Mouse (Mus musculus): ENCODE measurements around the gene Pde4b. TPM values are rescaled to one million over a fixed set of nuclear protein-coding genes. Genes with fewer than 3 reads are reported as not detected.

Pde4b gene
- polyA plus RNA-seq, 1 experiment from 2014 or later = 4.2 TPM

DNA sequence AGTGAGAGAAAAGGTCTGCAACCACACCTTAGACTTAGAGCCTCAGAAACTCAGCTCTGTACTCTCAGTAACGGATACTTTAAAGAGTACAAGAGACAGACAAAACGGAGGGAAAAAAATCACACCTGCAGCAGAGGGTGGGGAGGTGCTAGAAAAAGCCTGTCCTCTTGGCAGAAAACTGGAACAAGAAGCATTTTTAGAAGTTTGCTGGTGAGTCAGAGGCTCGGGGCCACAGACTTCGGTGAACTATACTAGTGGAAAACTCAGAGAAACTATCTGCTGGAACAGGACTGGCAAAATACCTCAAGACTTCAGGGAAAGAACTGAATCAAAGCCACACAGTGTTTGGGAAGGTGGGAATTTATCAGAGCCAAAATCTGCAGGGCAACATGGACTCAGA is 457.9 kb downstream of the Pde4b start:
- H3K27ac ChIP-seq = no peak overlapping the region
- no peak for ATAC-seq
- H3K9ac ChIP-seq = no peak overlapping the region
- H3K27me3 ChIP-seq (replicated peaks) = no peaks in the 10 kb centered on the region
- no peak overlapping the region for H3K4me2 ChIP-seq
- H3K4me1 ChIP-seq = no peaks in the 10 kb centered on the region
- WGBS (ENCODE audit: insufficient replicate concordance) = 74% methylated on average over 4 of the region's 4 CpGs
- H3K4me3 ChIP-seq = no peak overlapping the region
- no peaks in the 10 kb centered on the region for H3K36me3 ChIP-seq
- no peaks in the 10 kb centered on the region for H3K9me3 ChIP-seq (replicated peaks)

DNA sequence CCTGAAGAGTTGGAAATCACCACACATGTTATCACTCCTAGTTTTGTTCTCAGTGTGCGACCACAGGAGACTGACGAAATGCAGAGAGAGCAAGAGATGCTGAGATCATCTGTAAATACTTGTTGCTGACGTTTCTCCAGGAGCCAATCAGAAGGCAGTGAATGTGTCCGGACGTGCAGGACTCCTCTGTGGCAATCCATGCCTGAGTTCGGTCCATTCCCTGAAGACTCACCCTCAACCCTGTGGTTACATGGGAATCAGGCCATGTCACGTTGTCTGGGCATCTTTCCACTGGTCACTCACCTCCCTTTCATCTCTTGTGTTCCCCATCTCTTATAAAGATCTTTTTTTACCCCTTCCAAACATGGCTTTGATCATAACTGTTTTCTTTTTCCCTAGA is 468.2 kb downstream of the Pde4b start:
- Histone ChIP-seq H3K27me3 (replicated peaks) (no peaks in the 10 kb centered on the region; the same call in 1 of the 2 replicates), H3K9me3 (replicated peaks) (no peaks in the 10 kb centered on the region), H3K27ac (no peak overlapping the region), H3K4me1 (peaks cover 11% of the 10 kb centered on the region; the same call in 1 of the 2 replicates), H3K36me3 (no peaks in the 10 kb centered on the region), H3K4me2 (no peak overlapping the region), H3K9ac (no peak overlapping the region), H3K4me3 (no peak overlapping the region)
- ATAC-seq = no peak
- WGBS (ENCODE audit: insufficient replicate concordance) = 64% methylated on average over 7 of the region's 7 CpGs

DNA sequence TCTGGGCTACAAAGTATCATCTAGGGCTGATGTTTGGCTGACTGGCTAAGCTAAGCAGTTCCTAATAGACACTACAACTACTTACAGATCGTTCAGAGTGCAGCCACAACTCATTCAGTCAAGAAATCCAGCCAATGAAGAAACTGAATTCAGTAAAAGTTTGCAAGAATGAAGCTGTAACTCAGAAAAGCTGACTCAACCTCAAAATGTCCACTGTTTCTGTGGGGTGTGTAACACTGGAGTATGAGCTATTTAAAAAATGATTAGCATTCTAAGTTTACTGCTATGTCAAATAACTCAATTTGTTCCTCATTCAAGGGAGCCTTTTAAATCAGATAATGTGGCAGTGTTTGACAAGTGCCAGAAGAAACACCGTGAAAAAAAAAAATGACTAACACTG is 469.7 kb downstream of the Pde4b start:
- H3K27ac ChIP-seq = no peak overlapping the region
- WGBS (ENCODE audit: insufficient replicate concordance) = 38% methylated on average over 2 of the region's 2 CpGs
- no peaks in the 10 kb centered on the region; the same call in 1 of the 2 replicates for H3K27me3 ChIP-seq (replicated peaks)
- H3K4me2 ChIP-seq = no peak overlapping the region
- no peaks in the 10 kb centered on the region for H3K9me3 ChIP-seq (replicated peaks)
- no peak overlapping the region for H3K9ac ChIP-seq
- peaks cover 11% of the 10 kb centered on the region; the same call in 1 of the 2 replicates for H3K4me1 ChIP-seq
- no peaks in the 10 kb centered on the region for H3K36me3 ChIP-seq
- H3K4me3 ChIP-seq = no peak overlapping the region
- no peak for ATAC-seq

DNA sequence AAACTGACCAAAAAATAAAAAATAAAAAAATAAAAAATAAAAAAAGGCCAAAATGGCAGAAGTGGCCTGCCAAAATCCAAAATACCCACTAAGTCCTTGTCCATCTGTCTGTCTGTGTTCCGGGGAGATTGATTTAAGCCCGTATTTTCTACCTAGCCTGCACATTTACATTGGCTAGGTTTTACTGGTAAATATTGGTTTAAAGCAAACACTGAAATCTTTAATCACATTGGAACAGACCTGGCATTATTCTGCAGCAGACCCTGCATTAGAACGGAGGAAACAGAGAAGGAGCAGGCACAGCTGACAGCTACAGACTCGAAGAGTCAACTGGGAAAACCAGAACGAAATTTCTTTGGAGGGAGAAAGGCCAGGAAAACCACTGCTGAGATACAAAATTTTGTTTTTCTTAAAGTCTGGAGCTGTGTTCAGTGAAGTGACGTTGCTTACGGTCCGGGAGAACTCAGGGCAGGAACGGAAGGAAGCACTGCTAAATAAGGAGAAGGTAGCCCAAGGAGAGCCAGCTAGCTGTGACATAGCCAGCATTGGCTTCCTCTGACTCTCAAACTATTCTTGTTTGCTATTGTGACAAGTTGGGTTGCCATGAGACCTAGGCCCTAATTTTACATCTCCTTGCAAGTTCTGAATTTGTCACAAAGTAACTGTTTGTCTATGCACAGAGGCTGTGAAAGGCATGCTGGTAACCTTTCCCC is 470.3 kb downstream of the Pde4b start:
- Histone ChIP-seq H3K27ac (no peak overlapping the region), H3K4me2 (no peak overlapping the region), H3K4me1 (peaks cover 11% of the 10 kb centered on the region; the same call in 1 of the 2 replicates), H3K27me3 (replicated peaks) (no peaks in the 10 kb centered on the region; the same call in 1 of the 2 replicates), H3K4me3 (no peak overlapping the region), H3K36me3 (no peaks in the 10 kb centered on the region), H3K9ac (no peak overlapping the region), H3K9me3 (replicated peaks) (no peaks in the 10 kb centered on the region)
- WGBS (ENCODE audit: insufficient replicate concordance) = 50% methylated on average over 9 of the region's 9 CpGs
- ATAC-seq = no peak

DNA sequence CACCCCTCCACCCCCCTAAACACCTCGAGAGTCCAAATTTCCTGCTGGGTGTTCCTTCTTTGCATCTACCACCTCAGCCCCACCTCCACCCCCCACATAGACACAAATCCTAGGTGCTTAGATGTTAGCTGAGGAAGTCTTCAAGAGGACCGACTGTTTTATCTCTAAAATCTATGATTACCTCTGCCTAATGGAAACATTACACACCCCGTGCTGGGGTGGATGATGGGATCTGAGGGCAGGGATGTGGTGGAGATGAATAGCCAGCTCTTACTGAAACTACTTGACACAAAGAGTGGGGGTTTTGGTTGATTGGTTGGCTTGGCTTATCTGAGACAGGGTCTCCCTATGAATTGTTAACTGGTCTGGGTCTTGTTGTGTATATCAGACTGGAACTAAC is 471.0 kb downstream of the Pde4b start:
- peaks cover 11% of the 10 kb centered on the region; the same call in 1 of the 2 replicates for H3K4me1 ChIP-seq
- no peak overlapping the region for H3K4me3 ChIP-seq
- WGBS (ENCODE audit: insufficient replicate concordance) = 23% methylated on average over 3 of the region's 3 CpGs
- H3K27ac ChIP-seq = no peak overlapping the region
- H3K9ac ChIP-seq = no peak overlapping the region
- H3K9me3 ChIP-seq (replicated peaks) = no peaks in the 10 kb centered on the region
- no peak overlapping the region for H3K4me2 ChIP-seq
- no peaks in the 10 kb centered on the region for H3K36me3 ChIP-seq
- no peaks in the 10 kb centered on the region; the same call in 1 of the 2 replicates for H3K27me3 ChIP-seq (replicated peaks)
- no peak for ATAC-seq

DNA sequence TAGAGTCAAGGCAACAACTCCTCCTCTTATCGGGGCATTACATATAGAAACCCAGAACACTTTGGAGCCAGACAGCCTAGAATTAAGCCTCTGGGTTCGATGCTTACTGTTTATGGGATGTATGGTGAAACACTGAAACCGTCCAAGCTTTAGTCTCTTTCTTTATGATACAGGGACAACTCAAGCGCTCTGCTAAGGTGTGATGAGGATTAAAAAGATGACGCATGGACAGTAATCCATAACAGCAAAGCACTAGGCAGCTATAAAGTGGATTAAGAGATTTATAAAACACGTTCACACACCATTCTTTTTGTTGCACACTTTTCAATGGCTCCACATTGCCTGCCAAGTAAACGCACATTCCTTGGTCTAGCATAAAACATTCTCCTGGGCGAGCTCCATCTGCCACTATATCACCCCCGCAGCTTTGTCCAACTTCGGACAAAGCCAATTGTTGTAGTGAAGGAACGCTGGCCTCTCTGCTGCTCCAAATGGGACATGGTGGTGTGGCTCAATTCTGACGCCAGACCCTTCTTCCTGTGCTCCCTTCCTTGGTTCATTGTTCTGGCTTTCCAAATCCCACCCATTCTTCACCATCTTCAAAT is 473.4 kb downstream of the Pde4b start:
- Histone ChIP-seq H3K9ac (no peak overlapping the region), H3K4me1 (peaks cover 19% of the 10 kb centered on the region), H3K4me2 (no peak overlapping the region), H3K9me3 (replicated peaks) (no peaks in the 10 kb centered on the region), H3K27ac (no peak overlapping the region), H3K36me3 (no peaks in the 10 kb centered on the region), H3K4me3 (no peak overlapping the region), H3K27me3 (replicated peaks) (no peaks in the 10 kb centered on the region)
- ATAC-seq = no peak
- 77% methylated on average over 12 of the region's 12 CpGs for WGBS (ENCODE audit: insufficient replicate concordance)

DNA sequence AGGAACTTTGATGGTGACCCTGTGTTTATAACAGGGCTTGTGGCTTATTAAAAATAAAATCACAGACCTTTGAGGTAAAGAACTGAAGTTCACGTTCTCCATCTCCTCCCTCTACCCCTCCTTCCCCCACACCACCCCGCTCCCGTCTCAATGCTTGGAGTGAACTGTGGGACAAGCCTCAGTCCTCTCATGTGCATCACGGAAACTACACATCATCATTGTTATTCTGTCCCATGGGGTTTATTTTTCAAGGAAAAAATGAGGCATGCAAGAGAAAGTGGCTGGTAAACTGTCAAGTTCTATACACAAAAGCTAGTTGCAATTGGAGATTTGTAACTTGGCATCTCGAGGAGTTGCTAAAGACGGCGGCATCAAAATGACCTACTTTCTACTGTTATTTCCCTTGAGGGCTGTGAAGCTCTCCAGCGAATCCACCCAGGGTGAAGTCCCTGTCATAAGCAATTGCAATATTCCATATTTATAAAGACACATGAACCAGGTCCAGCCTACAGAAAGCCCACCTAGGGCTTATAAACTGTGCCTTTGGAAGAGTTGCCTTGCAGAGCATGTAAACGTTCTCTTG is 476.0 kb downstream of the Pde4b start:
- Histone ChIP-seq H3K4me1 (peaks cover 33% of the 10 kb centered on the region), H3K9me3 (replicated peaks) (no peaks in the 10 kb centered on the region), H3K36me3 (no peaks in the 10 kb centered on the region), H3K27me3 (replicated peaks) (no peaks in the 10 kb centered on the region), H3K4me3 (no peak overlapping the region), H3K4me2 (no peak overlapping the region), H3K9ac (no peak overlapping the region), H3K27ac (no peak overlapping the region)
- 80% methylated on average over 9 of the region's 9 CpGs for whole genome bisulfite sequencing (ENCODE audit: insufficient replicate concordance)
- ATAC-seq = no peak

DNA sequence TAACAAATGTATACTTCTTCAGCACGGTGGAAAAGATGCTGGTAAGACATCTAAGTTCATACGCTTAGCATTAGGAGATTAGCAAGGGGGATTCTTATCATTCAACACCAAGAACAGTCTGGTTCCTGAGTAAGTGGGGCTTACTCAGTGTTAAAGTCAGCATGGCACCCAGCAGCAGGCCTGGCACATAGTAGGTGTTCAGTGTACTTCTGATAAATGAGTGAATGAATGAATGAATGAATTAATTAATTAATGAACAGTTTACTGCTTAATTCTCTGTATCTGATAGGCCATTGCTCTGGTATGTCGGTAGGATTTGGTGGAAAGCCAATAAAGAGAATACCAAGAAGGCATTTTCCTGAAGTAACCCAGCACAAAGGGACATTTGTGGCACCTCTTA is 476.9 kb downstream of the Pde4b start:
- 42% methylated on average over 3 of the region's 3 CpGs for WGBS (ENCODE audit: insufficient replicate concordance)
- Histone ChIP-seq H3K27me3 (replicated peaks) (no peaks in the 10 kb centered on the region), H3K36me3 (no peaks in the 10 kb centered on the region), H3K9me3 (replicated peaks) (no peaks in the 10 kb centered on the region), H3K9ac (no peak overlapping the region), H3K4me3 (no peak overlapping the region), H3K4me2 (no peak overlapping the region), H3K27ac (no peak overlapping the region), H3K4me1 (peaks cover 41% of the 10 kb centered on the region)
- no peak for ATAC-seq

DNA sequence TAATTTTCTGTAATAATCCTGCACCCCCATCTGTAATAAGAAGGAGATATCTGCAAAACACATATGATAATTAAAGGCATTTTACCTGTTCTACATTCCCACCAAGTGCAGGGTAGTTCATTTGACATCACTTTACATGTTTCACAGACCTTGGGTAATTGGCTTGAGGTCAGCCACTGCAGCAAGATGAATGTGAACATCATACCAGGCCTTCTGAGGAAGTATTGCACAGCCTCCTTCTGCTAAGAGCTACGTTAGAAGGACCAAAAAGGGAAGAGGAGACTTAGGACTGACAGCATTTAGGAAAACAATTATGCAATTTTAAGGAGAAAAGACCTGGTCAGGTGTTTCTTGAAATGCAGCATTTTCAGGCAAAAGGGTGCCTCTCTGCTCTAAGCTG is 479.1 kb downstream of the Pde4b start:
- Histone ChIP-seq H3K4me3 (no peak overlapping the region), H3K27ac (no peak overlapping the region), H3K36me3 (no peaks in the 10 kb centered on the region), H3K27me3 (replicated peaks) (no peaks in the 10 kb centered on the region), H3K4me2 (no peak overlapping the region), H3K9ac (no peak overlapping the region), H3K9me3 (replicated peaks) (no peaks in the 10 kb centered on the region), H3K4me1 (peaks cover 54% of the 10 kb centered on the region)
- WGBS (ENCODE audit: insufficient replicate concordance) = 42% methylated on average over 1 of the region's 1 CpGs
- ATAC-seq = no peak

DNA sequence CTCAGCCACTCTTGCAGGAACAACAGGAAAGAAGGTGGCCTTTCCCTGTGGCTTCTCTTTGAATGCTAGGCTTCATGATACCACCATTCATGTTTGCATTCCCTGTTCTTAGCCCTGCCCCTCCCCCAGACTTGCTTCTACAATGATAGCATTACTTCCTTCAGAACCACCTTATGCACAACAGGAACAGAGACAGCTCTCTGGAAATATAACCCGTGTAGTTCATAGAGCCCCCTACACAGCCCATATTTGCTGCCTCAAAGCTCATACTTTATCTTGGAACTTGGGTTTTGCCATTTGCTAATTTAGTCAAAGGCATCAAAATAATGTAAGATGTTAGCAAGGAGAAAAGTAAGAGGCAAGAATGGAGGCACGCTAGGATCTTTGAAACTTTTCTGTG is 479.8 kb downstream of the Pde4b start:
- Histone ChIP-seq H3K36me3 (no peaks in the 10 kb centered on the region), H3K27ac (peak overlapping the region; percentile 73; the same call in 1 of the 2 replicates), H3K4me2 (peak overlapping the region; percentile 91), H3K9me3 (replicated peaks) (no peaks in the 10 kb centered on the region), H3K4me1 (peaks cover 61% of the 10 kb centered on the region), H3K4me3 (no peak overlapping the region), H3K9ac (no peak overlapping the region), H3K27me3 (replicated peaks) (no peaks in the 10 kb centered on the region)
- 24% methylated on average over 2 of the region's 2 CpGs for WGBS (ENCODE audit: insufficient replicate concordance)
- ATAC-seq = no peak

DNA sequence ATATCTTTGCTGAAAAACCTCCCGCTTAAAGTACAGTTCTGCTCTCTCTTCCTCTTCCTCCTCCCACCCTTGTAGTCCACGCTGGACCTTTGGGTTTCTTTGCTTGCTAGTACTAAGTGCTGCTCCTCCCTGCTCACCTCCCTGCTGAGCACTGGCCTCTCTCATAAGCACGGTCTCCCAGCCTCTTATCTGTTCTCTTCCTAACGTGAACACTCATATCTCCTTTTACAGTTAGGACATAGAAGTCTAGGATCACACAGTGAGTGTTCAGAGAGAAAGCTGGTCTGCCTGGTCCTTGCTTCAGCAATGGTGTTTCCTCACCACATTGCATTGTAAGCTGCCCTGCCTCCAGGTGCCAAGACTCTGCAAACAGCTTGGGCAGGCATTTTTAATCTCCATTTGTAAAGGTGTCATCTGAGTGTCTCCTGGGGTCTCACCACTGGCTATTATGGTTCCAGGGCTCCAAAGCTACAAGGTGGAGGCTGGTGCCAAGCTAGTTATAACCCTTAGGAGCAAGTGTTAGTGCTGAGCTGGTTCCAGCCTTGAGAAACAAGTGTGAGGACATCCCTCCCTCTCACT is 480.4 kb downstream of the Pde4b start:
- H3K4me3 ChIP-seq = no peak overlapping the region
- no peaks in the 10 kb centered on the region for H3K9me3 ChIP-seq (replicated peaks)
- H3K36me3 ChIP-seq = no peaks in the 10 kb centered on the region
- peak overlapping the region; percentile 73 for H3K27ac ChIP-seq
- no peaks in the 10 kb centered on the region for H3K27me3 ChIP-seq (replicated peaks)
- ATAC-seq = peak; percentile 75
- peak overlapping the region; percentile 91 for H3K4me2 ChIP-seq
- peak overlapping the region; percentile 50; the same call in 1 of the 2 replicates for H3K9ac ChIP-seq
- 0% methylated on average over 4 of the region's 4 CpGs for WGBS (ENCODE audit: insufficient replicate concordance)
- peaks cover 67% of the 10 kb centered on the region for H3K4me1 ChIP-seq

DNA sequence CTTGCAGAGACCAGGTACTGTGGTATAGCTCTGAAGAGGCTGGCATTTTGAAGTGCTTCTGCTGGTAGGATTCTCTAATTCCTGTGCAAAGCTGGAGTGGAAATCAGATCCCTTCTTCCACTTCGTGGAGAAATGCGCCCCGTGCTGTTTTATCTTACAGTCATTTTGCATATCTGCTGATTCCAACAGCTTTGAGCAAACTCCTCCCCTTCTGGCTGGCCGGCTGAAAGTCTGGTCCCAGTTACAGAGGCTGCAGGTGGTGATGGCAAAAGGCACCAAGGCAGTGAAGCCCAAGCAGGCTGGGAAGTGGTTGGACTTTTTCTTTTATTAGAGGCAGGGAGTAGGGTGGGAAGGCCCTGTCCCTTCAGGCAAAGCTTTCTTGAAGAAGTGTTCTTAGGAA is 481.2 kb downstream of the Pde4b start:
- Histone ChIP-seq H3K9ac (peak overlapping the region; percentile 3; the same call in 1 of the 2 replicates), H3K4me1 (peaks cover 76% of the 10 kb centered on the region), H3K9me3 (replicated peaks) (no peaks in the 10 kb centered on the region), H3K27me3 (replicated peaks) (no peaks in the 10 kb centered on the region), H3K4me2 (peak overlapping the region; percentile 91), H3K36me3 (no peaks in the 10 kb centered on the region), H3K4me3 (peak overlapping the region; percentile 72; the same call in 1 of the 2 replicates), H3K27ac (peak overlapping the region; percentile 86)
- whole genome bisulfite sequencing (ENCODE audit: insufficient replicate concordance) = 1% methylated on average over 4 of the region's 4 CpGs
- peak; percentile 30; the same call in 1 of the 2 replicates for ATAC-seq

Measured in liver, embryonic 12.5 days (tissue).